In the genomic region with DNA sequence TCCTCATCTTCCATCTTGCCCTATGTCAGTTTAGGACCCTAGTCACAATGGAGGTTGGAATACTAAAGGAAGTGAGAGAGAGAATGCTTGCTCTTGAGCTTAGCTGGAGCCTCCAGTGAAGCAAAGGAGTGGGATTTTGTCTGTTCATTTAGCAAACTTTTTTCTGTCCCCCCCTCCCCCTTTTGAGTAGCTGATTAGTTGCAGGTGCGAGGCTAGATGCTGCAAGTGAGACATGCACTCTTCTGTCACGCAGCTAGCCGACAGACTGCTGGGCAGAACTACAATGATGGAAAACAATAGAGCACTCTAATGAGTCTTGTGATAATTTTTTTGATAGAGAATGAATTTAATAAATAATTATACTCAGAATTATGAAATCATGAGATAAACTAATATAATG, we compare ENCODE assay signal across 16 mouse cellular contexts.
"Had no signal": no experiment of that assay in that cellular context is flagged by ENCODE, and none has a peak within 500 bp of the region (broad histone marks: within the 10 kb centered on the region; RNA-seq: fewer than 3 reads in every experiment).

No protein-coding gene starts in this region.

- H3K27me3 ChIP-seq: lung, embryonic 15.5 days; megakaryocyte, embryonic 14.5 days; midbrain, embryonic 15.5 days; neural tube, embryonic 12.5 days; stomach, embryonic 15.5 days had no signal

- H3K36me3 ChIP-seq: lung, embryonic 15.5 days; midbrain, embryonic 13.5 days; midbrain, embryonic 15.5 days; neural tube, embryonic 12.5 days; stomach, embryonic 15.5 days had no signal

- H3K4me1 ChIP-seq: lung, embryonic 15.5 days; midbrain, embryonic 15.5 days; stomach, embryonic 15.5 days had no signal

- H3K4me3 ChIP-seq: lung, embryonic 15.5 days; megakaryocyte, embryonic 14.5 days; midbrain, embryonic 13.5 days; midbrain, embryonic 15.5 days; neural tube, embryonic 12.5 days; stomach, embryonic 15.5 days had no signal

- H3K9me3 ChIP-seq: lung, embryonic 15.5 days; megakaryocyte, embryonic 14.5 days; midbrain, embryonic 13.5 days; midbrain, embryonic 15.5 days; neural tube, embryonic 12.5 days; stomach, embryonic 15.5 days had no signal

- DNase-seq: liver, postnatal 0 days; lung, adult 2 months; lung, postnatal 14 days; lung, postnatal 36 days; right cerebral cortex, postnatal 14 days; thymus, adult 2 months; thymus, postnatal 25 days; thymus, postnatal 4 days had no signal

- H3K27ac ChIP-seq: lung, embryonic 15.5 days; macrophage; midbrain, embryonic 13.5 days; midbrain, embryonic 15.5 days; neural tube, embryonic 12.5 days; stomach, embryonic 15.5 days; stomach, postnatal 0 days had no signal
